Mouse (Mus musculus) left cerebral cortex, adult 9 months (tissue): Measurements from ENCODE around the gene Ank2.
A peak's percentile ranks its signal among the peaks of the same experiment; 100 is the strongest.

Experiments
- DNase-seq, 2 experiments: peaks; one replicate each; pipeline ENCODE4 v3.0.0; 2022; ENCODE audit warnings: low spot score in 2 of 2

Ank2 gene

DNA sequence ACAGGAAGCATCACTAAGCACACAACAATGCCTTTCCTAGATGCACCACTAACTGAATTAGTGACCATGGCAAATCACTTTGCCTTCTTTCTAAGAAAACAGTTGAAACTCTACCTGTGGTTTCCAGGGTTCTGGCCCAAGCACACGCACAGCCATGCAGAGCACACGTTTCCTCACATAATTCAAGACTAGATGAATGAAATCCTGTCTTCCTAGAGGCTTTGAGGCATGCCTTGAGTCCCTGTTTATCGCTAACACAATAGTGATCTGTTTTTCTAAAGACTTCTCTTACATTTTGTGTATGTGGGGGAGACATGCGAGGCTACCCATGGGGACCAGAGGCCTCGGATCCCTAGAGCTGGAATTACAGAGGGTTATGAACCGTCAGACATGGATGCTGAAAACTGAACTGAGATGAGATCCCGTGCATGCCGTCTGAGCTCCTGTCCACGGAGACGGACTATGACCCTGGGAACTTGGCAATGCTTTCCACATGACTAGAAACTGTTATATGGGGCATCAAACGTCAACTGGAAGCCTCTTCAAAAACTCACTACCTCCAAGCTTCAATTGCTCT is 256.8 kb downstream of the Ank2 start:
- DNase-seq: no peak

DNA sequence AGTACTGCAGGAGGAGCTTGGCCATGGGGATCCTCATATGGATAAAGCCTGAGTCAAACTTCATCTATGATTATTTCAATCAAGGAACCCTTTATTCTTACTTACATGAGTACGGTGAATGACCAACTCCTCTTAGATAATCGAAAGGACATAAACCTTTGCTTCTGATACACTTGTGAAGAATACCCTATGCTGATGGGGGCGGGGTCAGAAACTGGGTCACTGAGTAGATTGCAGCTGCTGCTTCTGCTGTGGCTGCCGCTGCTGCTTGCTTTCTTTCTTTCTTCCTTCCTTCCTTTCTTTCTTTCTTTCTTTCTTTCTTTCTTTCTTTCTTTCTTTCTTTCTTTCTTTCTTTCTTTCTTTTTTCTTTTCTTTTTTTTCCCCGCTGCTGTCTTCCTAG is 263.9 kb downstream of the Ank2 start:
- no peak for DNase-seq

GRCm38 (mm10) chr3:127225799-127226730 is 273.1 kb downstream of the Ank2 start:
- DNase-seq: peak; percentile 37 to 58

DNA sequence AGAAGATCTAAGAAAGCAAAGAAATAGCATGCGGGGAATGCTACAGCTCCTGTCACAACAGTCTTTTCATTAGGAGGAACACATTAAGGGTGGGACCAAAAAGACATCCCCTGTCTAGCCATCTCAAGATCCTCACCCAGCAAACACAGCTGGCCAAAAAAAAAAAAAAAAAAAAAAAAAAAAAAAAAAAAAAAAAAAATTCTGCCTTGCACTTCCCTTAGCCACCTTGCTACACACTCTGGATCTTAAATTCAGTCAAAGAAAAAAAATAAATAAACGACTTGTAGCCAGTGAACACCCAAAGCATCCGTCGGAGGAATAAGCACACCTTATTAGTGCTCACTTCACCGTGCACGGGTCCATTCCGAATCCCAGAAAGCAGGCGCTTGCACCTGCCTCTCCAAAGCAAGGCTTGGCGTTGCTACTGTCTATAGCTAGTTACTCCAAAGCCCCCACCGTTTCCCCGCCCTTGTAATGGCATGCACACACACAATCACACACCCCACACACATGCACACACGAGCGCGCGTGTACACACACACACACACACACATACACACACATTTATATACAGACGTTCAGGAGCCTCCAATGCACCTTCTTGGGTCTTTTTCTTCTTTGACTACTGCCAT is 273.9 kb downstream of the Ank2 start:
- DNase-seq: no peak

DNA sequence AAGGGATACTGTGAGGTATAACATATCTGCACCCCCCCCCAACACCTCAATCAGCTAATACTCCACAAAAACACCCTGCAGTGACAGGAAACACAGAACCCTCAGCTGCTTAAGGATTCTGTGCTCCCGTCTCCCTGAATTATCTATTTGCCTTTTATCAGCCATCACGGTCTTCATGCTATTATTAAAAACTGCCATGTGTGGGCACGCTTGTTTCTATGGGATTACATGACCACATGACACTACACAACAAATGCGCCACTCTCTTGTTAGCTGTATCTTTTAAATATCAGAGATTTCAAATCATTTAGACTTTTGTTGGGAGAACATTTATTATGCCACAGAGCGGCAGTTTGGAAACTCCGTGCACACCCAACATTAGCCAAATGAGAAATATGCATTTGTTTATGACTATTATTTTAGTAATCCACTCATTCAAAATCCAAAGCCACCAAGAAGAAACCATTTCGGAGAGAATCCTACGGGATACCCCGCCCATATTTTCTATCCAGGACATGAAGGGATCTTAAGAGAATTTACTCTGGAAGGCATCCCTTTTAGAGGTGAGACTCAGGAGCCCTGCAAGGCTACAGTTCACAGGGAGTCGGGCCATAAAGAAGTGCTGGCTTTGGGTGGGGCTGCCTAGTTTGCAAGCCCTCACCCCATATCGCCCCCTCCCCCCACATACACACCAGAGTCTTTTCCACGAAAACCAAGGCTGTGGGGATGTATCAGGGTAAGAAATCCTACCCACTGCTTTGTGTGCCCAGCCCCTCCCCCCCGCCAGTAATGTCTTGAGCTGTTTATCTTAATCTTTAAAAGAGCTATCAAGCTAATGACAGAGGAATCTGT is 274.6 kb downstream of the Ank2 start:
- DNase-seq: no peak

DNA sequence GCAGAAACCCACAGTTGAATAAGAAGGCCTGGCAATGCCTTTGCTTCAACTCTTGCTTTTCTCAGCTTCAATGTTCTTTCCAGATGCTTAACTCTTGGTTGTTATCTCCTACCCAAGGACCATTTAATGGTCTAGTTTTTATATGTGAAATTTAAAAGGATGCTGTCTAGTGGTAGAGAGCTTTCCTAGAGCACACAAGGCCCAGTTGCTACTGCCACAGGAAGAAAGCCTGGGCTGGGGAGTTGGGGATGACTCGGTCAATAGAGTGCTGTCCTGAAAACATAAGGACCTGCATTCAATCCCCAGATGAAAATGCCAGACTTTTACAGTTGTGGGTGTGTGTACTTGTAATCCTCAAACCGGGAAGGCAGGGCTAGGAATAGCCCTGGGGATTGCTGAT is 277.1 kb downstream of the Ank2 start:
- DNase-seq: no peak

DNA sequence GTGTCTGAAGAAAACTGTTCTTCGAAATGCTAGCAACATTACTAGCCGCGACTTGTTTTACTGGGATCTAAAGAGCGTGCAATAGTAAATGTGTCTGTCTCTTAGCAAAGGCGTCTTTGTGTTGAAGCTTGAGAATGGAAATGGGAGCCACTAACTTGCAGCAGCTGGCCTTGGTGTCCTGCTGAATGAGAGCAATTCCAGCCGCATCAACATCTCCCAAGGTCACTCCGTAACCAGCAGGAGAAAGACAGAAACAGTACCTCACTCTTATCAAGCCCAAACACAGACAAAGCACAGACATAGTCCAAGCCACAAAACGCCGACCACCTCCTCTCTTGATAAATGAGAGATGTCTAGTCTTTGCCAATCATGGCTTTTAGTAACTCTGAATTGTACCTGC is 278.3 kb downstream of the Ank2 start:
- no peak for DNase-seq

DNA sequence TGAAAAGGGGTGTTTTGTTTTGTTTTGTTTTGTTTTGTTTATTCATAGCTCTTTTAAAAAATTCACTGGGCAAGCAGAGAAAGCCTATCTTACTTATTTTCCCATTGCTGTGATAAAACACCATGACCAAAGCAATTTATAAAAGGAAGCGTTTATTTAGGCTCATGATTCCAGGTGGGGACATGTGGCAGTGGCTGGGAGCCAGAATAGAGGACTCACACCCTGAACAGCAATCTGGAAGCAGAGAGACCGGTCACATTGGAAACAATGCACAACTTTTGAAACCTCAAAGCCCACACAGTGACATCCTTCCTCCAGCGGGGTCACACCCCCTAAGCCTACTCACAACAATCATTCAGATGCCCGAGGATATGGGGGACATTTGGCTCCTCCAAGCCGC is 285.6 kb downstream of the Ank2 start:
- DNase-seq: no peak

DNA sequence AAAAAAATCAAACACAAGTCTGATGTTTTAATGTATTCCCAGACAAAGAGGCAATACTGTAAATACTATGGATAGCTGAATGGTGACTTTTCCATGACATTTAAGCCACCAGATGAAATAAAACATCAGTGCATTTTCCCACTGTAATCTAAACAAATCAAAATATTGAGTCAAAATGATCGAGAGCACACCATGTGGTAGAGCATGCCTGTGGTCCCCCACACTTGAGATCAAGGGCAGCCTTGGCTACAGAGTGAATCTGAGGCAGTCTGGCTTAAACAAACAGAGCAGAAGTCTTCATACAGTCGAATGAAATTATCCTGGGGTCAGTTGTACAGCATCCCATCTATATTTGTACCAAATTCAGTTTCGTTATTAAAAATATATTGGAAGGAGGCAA is 288.0 kb downstream of the Ank2 start:
- DNase-seq: no peak

DNA sequence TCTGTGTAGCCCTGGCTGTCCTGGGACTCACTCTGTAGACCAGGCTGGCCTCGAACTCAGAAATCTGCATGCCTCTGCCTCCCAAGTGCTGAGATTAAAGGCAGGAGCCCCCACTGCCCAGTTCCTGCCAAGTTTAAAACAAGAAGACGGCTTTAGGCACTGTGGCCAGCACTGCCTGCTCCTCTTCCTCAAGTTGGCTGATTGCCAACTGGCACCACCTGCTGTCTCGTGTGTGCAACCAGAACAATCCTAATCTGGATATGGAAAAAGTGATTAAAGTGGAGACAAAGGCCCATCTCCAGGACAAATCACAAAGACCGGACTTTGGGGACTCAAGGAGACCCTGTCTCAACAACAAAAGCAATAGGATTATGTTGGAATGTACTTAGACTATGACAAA is 288.6 kb downstream of the Ank2 start:
- DNase-seq: no peak

DNA sequence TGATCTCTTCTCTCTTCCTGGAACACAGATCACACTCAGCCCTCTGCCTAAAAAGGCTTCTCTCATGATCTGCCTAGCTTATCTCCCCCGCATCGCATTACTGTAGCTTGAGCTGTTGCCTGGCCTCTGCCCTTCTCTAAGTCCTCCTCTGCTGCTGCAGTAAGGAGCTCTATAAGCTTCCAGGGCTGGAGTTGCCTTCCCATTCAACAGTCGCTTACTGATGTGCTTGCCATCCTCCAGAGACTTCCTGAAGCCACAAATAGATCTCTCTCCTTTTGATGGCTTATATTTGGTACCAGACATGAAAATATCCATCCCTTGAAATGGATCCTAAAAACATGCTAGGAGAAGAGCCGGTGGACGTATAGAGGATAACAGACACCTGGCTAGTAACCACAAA is 290.3 kb downstream of the Ank2 start:
- DNase-seq: no peak

DNA sequence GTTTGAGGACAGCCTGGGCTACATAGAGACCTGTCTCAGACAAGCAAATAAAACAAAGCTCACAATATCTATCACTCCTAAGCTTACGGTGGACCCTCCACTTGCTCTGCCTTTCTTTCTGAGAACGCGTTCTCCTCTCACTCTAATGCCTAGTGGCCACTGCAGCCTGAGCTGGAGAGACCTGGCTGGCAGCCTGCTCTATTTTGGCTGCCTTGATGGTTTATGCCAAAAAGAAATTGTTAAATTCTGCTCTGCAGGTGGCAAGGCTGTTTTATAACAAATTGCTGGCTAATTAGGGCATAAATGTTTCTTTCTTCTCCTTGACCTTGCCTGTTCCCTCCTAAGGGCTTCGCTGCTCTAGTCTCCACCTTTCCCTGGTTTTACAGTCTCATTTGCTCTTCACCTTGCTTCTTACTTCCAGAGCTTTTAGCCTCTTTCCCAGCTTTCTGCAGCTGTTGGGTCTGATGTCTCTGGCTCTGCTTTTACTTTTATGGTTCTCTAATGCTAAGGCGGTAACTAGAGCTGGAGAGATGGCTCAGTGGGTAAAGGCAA is 293.2 kb downstream of the Ank2 start:
- no peak for DNase-seq

GRCm38 (mm10) chr3:127202484-127203115 is 296.6 kb downstream of the Ank2 start:
- no peak for DNase-seq

- DNase-seq: no peak
Observed at GRCm38 (mm10) chr3:127200789-127201188, 298.4 kb downstream of the Ank2 start.

GRCm38 (mm10) chr3:127199112-127199665 is 300.0 kb downstream of the Ank2 start:
- DNase-seq: no peak

- DNase-seq: no peak
Observed at GRCm38 (mm10) chr3:127198656-127199055, 300.5 kb downstream of the Ank2 start.

GRCm38 (mm10) chr3:127188789-127189128 is 310.4 kb downstream of the Ank2 start:
- DNase-seq: no peak

GRCm38 (mm10) chr3:127188086-127188788 is 310.9 kb downstream of the Ank2 start:
- no peak for DNase-seq

GRCm38 (mm10) chr3:127187081-127187480 is 312.1 kb downstream of the Ank2 start:
- no peak for DNase-seq

DNA sequence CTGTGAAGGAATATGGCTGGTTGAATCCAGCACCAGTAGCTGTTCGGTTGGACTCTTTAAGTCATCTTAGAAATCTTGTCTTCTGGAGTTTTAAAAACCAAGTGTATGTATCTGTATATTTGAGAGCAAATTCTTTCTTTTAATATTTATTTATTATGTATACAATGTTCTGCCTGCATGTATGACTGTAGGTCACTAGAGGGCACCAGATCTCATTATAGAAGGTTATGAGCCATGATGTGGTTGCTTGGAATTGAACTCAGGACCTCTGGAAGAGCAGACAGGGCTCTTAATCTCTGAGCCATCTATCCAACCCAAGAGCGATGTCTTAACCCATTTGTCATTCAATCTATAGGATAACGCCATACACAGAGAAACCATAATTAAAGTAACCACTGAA is 312.9 kb downstream of the Ank2 start:
- no peak for DNase-seq
